Mouse (Mus musculus) testis, adult 10 weeks (tissue): ENCODE measurements around the gene Gm4201. TPM values are rescaled to one million over a fixed set of nuclear protein-coding genes. Genes with fewer than 3 reads are reported as not detected.

Source experiments
- polyA plus RNA-seq: library from polyadenylated mRNA; stranded (reverse); fragments of 350-450 nt; fragmentation: Illumina TruSeq; extraction: RNeasy Lipid Tissue Mini Kit (QIAGEN cat#74804); gene quantifications from one replicate; pipeline ENCODE4 v1.2.3, GENCODE M21; 2014; ENCODE audit warnings: low read depth, low replicate concordance

The Gm4201 gene
- polyA plus RNA-seq, result not detected

GRCm38 (mm10) chr7:22565243-22565642 lies at the start of gene Gm4201:
TSS of gene Gm4201 (minus strand) at chr7:22565343.

GRCm38 (mm10) chr7:22588027-22588426 lies 22.9 kb upstream of the Gm4201 start, which contains the start of gene Gm4565:
TSS of gene Gm4565 (minus strand) at chr7:22588127.

GRCm38 (mm10) chr7:22534787-22535186 lies 30.4 kb downstream of the Gm4201 start, which contains the start of gene Gm8677:
TSS of gene Gm8677 (minus strand) at chr7:22534887.

GRCm38 (mm10) chr7:22522667-22523066 lies 42.5 kb downstream of the Gm4201 start, which contains the start of gene Vmn1r152:
TSS of gene Vmn1r152 (plus strand) at chr7:22522967.

Other genes starting within 250 kb of the Gm4201 start
- not detected for gene Gm4187, start 235.6 kb downstream of the Gm4201 start, polyA plus RNA-seq
- not detected for gene Gm8660, start 194.3 kb downstream of the Gm4201 start, polyA plus RNA-seq
- gene Vmn1r148, start 151.8 kb downstream of the Gm4201 start, polyA plus RNA-seq, result not detected
- not detected for gene Vmn1r149, start 127.1 kb downstream of the Gm4201 start, polyA plus RNA-seq
- gene Gm10665, start 101.3 kb downstream of the Gm4201 start, polyA plus RNA-seq, result not detected
- gene Vmn1r151, start 65.7 kb downstream of the Gm4201 start, polyA plus RNA-seq, result not detected
- not detected for gene Vmn1r152, start 42.4 kb downstream of the Gm4201 start, polyA plus RNA-seq
- gene Gm8677, start 30.5 kb downstream of the Gm4201 start, polyA plus RNA-seq, result not detected
- gene Gm4565, start 22.8 kb upstream of the Gm4201 start, polyA plus RNA-seq, result 0.60 TPM
- not detected for gene Vmn1r155, start 92.7 kb upstream of the Gm4201 start, polyA plus RNA-seq
- not detected for gene Gm8693, start 127.0 kb upstream of the Gm4201 start, polyA plus RNA-seq
- gene Gm4567, start 154.4 kb upstream of the Gm4201 start, polyA plus RNA-seq, result not detected
- gene Vmn1r157, start 196.4 kb upstream of the Gm4201 start, polyA plus RNA-seq, result not detected
- gene Vmn1r158, start 225.4 kb upstream of the Gm4201 start, polyA plus RNA-seq, result not detected